Mouse (Mus musculus) monocyte, adult 59 days (primary cell): ENCODE results near the gene Aox3. TPM values are rescaled to one million over a fixed set of nuclear protein-coding genes. Genes with fewer than 3 reads are reported as not detected.

Experiments
- total RNA-seq, 2 experiments: library from RNA; stranded (reverse); gene quantifications; one replicate each; pipeline ENCODE4 v1.2.4; 2023

Aox3 gene
- under 1 TPM; 0.52 to 0.71 TPM for total RNA-seq

GRCm38 (mm10) chr1:58112880-58113279, at the start of gene Aox3:
Aox3 (plus strand) TSS chr1:58113130.

GRCm38 (mm10) chr1:58210203-58210602, 97.3 kb downstream of the Aox3 start, which contains the start of gene Aox4:
Aox4 (plus strand) TSS chr1:58210397.

Other genes with a start within 250 kb of the Aox3 start
- gene Sgo2a, start 117.2 kb upstream of the Aox3 start, total RNA-seq = under 1 TPM; 0.37 to 0.43 TPM
- 10 to 100 TPM; 22.2 to 23.6 TPM for gene Kctd18, start 94.2 kb upstream of the Aox3 start, total RNA-seq
- under 1 TPM; 0.21 to 0.29 TPM for gene Aox1, start 83.2 kb upstream of the Aox3 start, total RNA-seq
- gene Aox4, start 97.3 kb downstream of the Aox3 start, total RNA-seq = under 1 TPM in 1 of 2 experiments, not detected in 1; 0.16 TPM
- gene Aox2, start 165.2 kb downstream of the Aox3 start, total RNA-seq = under 1 TPM in 1 of 2 experiments, not detected in 1; 0.12 TPM